Mouse (Mus musculus) kidney, embryonic 14.5 days (tissue): ENCODE results near the gene Pcbp2. TPM values are rescaled to one million over a fixed set of nuclear protein-coding genes. Genes with fewer than 3 reads are reported as not detected.

Experiments
- ATAC-seq: fragments of 200-750 bp; cut with Nextera tagmentation; 2 replicates; pipeline ENCODE4 v1.8.0; 2017; ENCODE audit warnings: moderate number of reproducible peaks, mild to moderate bottlenecking, moderate TSS enrichment, moderate library complexity; ENCODE audit not compliant: low FRiP score, low TSS enrichment
- H3K27ac ChIP-seq: fragments of 300-500 bp; sonication (generic); 2 replicates; pipeline ENCODE4 v1.5.1; 2014; ENCODE audit warnings: low read depth, mild to moderate bottlenecking, low read length, moderate library complexity, mixed read lengths
- H3K27me3 ChIP-seq: fragments of 300-500 bp; sonication (generic); 2 replicates; pipeline ENCODE4 v1.6.1; 2014; ENCODE audit warnings: mild to moderate bottlenecking, low read length; ENCODE audit not compliant: control insufficient read depth, insufficient read depth
- H3K36me3 ChIP-seq: fragments of 300-500 bp; sonication (generic); 2 replicates; pipeline ENCODE4 v1.6.1; 2014; ENCODE audit warnings: low read length, mixed read lengths; ENCODE audit not compliant: control insufficient read depth, insufficient read depth
- H3K4me1 ChIP-seq: fragments of 300-500 bp; sonication (generic); 2 replicates; pipeline ENCODE4 v1.6.1; 2014; ENCODE audit warnings: low read length, mixed read lengths; ENCODE audit not compliant: control insufficient read depth, insufficient read depth
- H3K4me2 ChIP-seq: fragments of 300-500 bp; sonication (generic); replicated peaks from 2 replicates; pipeline ENCODE4 v1.6.1; 2014; ENCODE audit warnings: low read depth, mild to moderate bottlenecking, low read length
- H3K4me3 ChIP-seq: fragments of 300-500 bp; sonication (generic); 2 replicates; pipeline ENCODE4 v1.5.1; 2014; ENCODE audit warnings: mild to moderate bottlenecking, low read length
- H3K9ac ChIP-seq: fragments of 300-500 bp; sonication (generic); 2 replicates; pipeline ENCODE4 v1.6.1; 2014; ENCODE audit warnings: low read depth, mild to moderate bottlenecking, low read length, moderate library complexity
- H3K9me3 ChIP-seq: fragments of 300-500 bp; sonication (generic); 2 replicates; pipeline ENCODE4 v1.6.1; 2016; ENCODE audit warnings: low read length; ENCODE audit not compliant: control insufficient read depth
- WGBS: fragments of 180-500 bp; shearing (Covaris S2); extraction: QIAGEN DNeasy Blood & Tissue Kit; methylation state at CpG from one replicate; pipeline ENCODE4 v1.1.7; 2014; 5-methylcytosine and 5-hydroxymethylcytosine counted together
- polyA plus RNA-seq: library from polyadenylated mRNA; unstranded; fragments of >200 nt; fragmentation: Nextera tagmentation; extraction: Ambion mirVana; gene quantifications from 2 replicates; pipeline ENCODE4 v1.2.1, GENCODE M21; 2014

Gene Pcbp2
- polyA plus RNA-seq, 1 experiment from 2014 or later: 305 TPM

DNA sequence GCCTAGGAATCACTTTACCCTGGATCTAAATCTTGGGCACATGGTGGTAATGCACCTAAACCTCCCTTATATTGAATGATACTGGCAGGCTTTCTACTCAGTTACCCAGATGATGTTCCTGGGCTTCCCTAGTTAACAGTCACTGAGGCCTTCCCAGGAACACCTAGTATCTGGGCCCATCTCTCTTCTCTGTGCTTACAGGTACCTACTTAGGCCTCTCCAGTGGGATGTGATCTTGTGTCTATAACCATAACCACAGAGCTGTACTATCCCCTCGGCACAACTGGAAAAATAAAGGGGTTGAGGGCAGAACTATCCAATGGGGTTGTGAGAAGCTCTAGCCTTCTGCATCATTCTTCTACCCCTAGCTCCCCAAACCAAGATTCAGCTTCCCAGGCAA is 36.5 kb downstream of the Pcbp2 start:
- peaks cover 12% of the 10 kb centered on the region for H3K4me1 ChIP-seq
- no peaks in the 10 kb centered on the region for H3K27me3 ChIP-seq
- H3K4me3 ChIP-seq: no peak overlapping the region
- no peak overlapping the region for H3K4me2 ChIP-seq
- no peaks in the 10 kb centered on the region for H3K9me3 ChIP-seq
- no peak overlapping the region for H3K27ac ChIP-seq
- 89% methylated on average over 1 of the region's 1 CpGs for WGBS
- no peak overlapping the region for H3K9ac ChIP-seq
- no peak for ATAC-seq
- peaks cover 45% of the 10 kb centered on the region for H3K36me3 ChIP-seq

DNA sequence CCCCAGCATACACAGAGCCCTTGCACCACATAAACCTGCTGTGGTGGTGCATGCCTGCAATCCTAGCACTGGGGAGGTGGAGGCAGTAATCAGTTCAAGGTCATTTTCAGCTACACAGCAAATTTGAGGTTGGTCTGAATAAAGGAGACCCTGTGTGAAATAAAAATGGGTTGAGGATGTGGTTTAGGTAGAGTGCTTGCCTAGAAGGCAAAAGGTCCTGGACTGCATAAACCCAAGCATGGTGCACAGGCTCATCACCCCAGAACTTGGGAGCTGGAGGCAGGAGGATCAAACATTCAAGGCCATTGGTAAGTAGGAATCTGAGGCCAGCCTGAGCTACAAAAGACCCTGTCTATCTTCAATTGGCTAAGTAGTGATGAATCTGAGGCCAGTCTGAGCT is 37.2 kb downstream of the Pcbp2 start:
- no peak overlapping the region for H3K4me3 ChIP-seq
- H3K27me3 ChIP-seq: no peaks in the 10 kb centered on the region
- H3K4me2 ChIP-seq: no peak overlapping the region
- no peak for ATAC-seq
- no peak overlapping the region for H3K27ac ChIP-seq
- H3K9me3 ChIP-seq: no peaks in the 10 kb centered on the region
- peaks cover 19% of the 10 kb centered on the region for H3K4me1 ChIP-seq
- H3K36me3 ChIP-seq: peaks cover 38% of the 10 kb centered on the region
- H3K9ac ChIP-seq: no peak overlapping the region

DNA sequence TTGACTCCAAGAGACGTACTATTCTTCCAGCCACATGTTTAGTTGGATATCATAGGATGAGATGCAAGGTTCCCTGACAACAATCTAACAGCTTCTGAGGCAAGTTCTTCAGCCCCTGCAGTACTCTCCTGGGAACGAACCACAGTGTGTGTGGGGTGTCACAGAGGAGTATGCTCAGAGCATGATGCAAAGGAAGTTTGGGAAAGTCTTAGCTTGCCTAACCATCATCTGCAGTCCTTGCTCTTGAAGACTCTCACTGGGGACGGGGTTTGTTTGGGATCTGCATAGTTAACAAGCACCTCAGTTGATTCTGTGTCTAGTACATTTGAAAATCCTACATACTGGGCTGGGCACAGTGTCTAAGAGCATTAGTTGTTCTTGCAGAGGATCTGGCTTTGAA is 38.0 kb downstream of the Pcbp2 start:
- ATAC-seq: no peak
- H3K9ac ChIP-seq: no peak overlapping the region
- H3K27ac ChIP-seq: no peak overlapping the region
- peaks cover 30% of the 10 kb centered on the region for H3K36me3 ChIP-seq
- no peaks in the 10 kb centered on the region for H3K9me3 ChIP-seq
- no peaks in the 10 kb centered on the region for H3K27me3 ChIP-seq
- WGBS: 84% methylated on average over 3 of the region's 3 CpGs
- H3K4me1 ChIP-seq: peaks cover 23% of the 10 kb centered on the region
- no peak overlapping the region for H3K4me3 ChIP-seq
- H3K4me2 ChIP-seq: no peak overlapping the region

DNA sequence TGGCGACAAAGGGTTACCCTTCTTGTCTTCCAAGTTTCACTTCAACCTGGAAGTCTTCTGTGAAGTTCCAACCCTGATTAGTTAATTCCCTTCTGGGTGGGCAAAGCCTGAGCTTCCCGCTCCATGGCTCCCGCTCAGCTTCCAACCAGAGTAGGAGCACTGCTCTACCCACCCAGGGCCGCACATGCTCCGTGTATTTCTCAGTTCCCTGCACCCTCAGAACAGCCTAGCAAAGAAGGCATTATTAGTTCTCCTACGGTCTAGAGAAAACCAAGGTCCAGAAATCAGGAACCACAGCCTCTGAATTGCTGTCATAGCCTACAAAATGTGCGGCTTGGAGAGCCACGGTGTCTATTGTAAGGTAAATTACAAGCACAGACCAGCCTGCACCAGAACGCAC is 39.8 kb downstream of the Pcbp2 start:
- 7% methylated on average over 9 of the region's 9 CpGs for WGBS
- peak; percentile 29; the same call in 1 of the 2 replicates for ATAC-seq
- Histone ChIP-seq H3K27me3 (no peaks in the 10 kb centered on the region), H3K9me3 (no peaks in the 10 kb centered on the region), H3K4me1 (peaks cover 23% of the 10 kb centered on the region), H3K27ac (peak overlapping the region; percentile 65), H3K4me2 (peak overlapping the region; percentile 73), H3K9ac (peak overlapping the region; percentile 63), H3K4me3 (peak overlapping the region; percentile 57), H3K36me3 (peaks cover 12% of the 10 kb centered on the region)

DNA sequence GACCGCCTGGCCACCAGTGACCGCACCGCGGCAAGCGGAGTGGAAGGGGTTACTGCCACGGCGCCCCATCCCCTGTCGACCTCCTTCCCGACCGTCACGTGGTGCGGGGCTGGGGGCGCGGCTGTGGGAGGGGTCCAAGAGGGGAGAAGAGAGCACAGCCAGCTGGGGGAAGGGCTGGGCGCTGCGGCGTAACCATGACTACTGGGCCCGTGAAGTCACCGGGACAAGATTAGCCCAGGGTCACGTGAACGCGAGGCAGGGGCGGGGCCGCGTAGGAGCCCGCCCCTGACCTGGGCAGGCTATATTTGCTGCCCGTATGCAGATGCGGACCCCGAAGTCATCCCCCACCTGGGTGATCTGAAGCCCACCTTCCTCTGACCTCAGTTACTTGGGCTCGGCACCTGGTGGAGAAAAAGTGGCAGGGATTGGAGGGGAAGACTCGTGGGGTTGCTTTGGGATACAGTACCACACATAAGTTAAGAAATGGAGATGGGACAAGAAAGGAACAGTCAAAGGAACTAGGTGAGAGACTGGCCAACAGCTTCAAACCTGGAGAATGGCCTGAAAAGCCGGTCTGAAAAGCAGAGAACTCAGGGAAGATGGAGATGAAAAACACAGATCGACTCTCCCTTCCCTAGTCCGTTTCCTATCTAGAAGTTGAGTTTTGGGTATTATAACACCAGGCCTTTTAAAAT is 40.4 kb downstream of the Pcbp2 start:
- H3K9me3 ChIP-seq: no peaks in the 10 kb centered on the region
- H3K27me3 ChIP-seq: no peaks in the 10 kb centered on the region
- H3K9ac ChIP-seq: peak overlapping the region; percentile 63
- peaks cover 25% of the 10 kb centered on the region for H3K4me1 ChIP-seq
- WGBS: 3% methylated on average over 34 of the region's 34 CpGs
- H3K4me3 ChIP-seq: peak overlapping the region; percentile 57
- H3K27ac ChIP-seq: peak overlapping the region; percentile 68
- peaks cover 11% of the 10 kb centered on the region; the same call in 1 of the 2 replicates for H3K36me3 ChIP-seq
- H3K4me2 ChIP-seq: peak overlapping the region; percentile 73
- ATAC-seq: peak; percentile 94

DNA sequence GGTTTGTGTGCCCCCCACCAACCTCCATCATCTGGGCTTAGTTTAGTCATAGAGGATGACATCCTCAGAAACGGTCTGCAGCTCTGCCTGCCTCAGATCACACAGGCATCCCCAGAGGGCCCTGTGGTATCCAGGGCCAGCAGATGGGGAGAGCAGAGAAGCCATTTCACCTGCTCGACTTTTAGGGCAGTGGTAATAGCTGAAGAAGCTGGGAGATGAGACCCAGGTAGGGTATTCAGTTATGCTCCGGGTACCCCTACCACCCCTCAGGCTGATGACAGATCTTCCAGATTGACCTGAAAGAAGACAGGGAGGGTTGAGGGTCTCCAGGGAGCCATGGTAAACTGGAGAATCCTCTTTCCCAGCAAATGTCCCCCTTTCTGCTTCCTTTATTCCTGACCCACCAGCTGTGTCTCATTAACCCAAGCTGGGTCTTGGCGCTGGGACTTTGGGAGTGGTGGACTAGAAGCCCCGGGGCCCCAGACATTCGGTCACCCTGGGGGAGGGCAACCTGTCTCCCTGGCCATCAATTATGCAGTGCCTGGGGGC is 41.0 kb downstream of the Pcbp2 start:
- Histone ChIP-seq H3K4me2 (peak overlapping the region; percentile 73), H3K9ac (peak overlapping the region; percentile 19; the same call in 1 of the 2 replicates), H3K27ac (peak overlapping the region; percentile 68), H3K9me3 (no peaks in the 10 kb centered on the region), H3K36me3 (peaks cover 11% of the 10 kb centered on the region; the same call in 1 of the 2 replicates), H3K4me1 (peaks cover 24% of the 10 kb centered on the region), H3K27me3 (no peaks in the 10 kb centered on the region), H3K4me3 (peak overlapping the region; percentile 57; the same call in 1 of the 2 replicates)
- 6% methylated on average over 6 of the region's 6 CpGs for WGBS
- peak; percentile 19; the same call in 1 of the 2 replicates for ATAC-seq

DNA sequence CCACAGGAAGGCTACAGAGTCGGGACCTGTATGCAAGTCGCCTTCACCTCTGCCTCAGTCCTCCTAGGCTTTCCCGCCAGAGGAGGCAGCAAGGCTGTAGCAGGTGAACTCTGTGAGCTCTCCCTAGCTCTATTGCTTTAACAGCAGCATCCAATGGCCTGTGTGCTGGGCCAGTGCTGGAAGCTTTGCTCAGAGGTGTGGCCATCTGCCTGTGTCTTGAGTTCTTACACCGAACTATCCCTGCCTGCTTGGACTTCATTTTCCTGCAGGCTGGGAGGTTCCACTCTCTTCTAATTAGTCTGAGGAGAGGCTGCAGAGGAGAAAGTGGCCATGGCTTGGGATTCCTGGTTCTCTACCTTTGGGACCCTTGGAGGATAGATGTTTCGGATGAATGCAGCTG is 41.7 kb downstream of the Pcbp2 start:
- Histone ChIP-seq H3K27me3 (no peaks in the 10 kb centered on the region), H3K9ac (peak overlapping the region; percentile 19; the same call in 1 of the 2 replicates), H3K4me2 (no peak overlapping the region; the same call in 1 of the 2 replicates), H3K36me3 (peaks cover 11% of the 10 kb centered on the region; the same call in 1 of the 2 replicates), H3K4me1 (peaks cover 24% of the 10 kb centered on the region), H3K27ac (peak overlapping the region; percentile 68), H3K4me3 (no peak overlapping the region), H3K9me3 (no peaks in the 10 kb centered on the region)
- ATAC-seq: no peak
- 29% methylated on average over 5 of the region's 5 CpGs for WGBS

DNA sequence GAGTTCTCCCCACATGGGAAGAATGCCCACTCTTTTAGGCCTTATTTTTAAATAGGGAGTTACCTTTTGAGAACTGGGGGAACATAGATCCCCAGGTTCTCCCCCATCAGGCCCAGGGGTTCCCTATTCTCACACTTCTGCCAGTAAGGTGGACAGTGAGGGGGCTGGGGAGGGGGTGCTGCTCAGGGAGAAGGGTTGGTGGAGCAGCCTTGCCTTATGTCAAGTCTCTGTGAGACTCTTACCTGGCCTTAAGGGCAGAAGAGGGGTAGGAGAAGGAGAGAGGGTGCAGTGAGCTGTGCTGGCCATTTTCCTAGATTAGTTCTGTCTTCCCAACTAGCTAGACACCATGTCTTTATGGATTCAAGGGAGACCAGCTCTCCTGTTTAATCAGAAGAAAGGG is 42.1 kb downstream of the Pcbp2 start:
- H3K4me3 ChIP-seq: no peak overlapping the region
- peaks cover 9% of the 10 kb centered on the region; the same call in 1 of the 2 replicates for H3K36me3 ChIP-seq
- no peak overlapping the region for H3K4me2 ChIP-seq
- H3K4me1 ChIP-seq: peaks cover 24% of the 10 kb centered on the region
- H3K27ac ChIP-seq: peak overlapping the region; percentile 68; the same call in 1 of the 2 replicates
- H3K9me3 ChIP-seq: no peaks in the 10 kb centered on the region
- no peak for ATAC-seq
- no peaks in the 10 kb centered on the region for H3K27me3 ChIP-seq
- 0 out of 2 replicates have a peak overlapping the region, but pooled peaks have one; percentile 19 for H3K9ac ChIP-seq

DNA sequence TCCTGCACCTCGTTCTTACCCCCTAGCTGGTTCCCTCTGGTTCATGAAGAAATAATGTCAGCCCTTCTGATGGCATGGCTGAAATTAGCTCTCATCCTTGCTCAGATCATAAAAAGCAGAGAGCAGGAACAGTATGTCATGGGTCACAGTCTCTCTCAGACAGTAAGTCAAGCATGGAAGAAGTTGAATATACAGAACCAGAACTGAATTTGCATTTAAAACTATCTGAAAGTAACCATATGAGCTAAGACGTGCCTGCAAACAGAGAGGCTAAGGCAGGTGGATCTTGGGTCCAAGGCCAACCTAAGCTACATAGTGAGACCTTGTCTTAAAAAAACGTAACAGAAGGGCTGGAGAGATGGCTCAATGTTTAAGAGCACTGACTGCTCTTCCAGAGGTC is 42.7 kb downstream of the Pcbp2 start:
- Histone ChIP-seq H3K9me3 (no peaks in the 10 kb centered on the region), H3K36me3 (peaks cover 5% of the 10 kb centered on the region; the same call in 1 of the 2 replicates), H3K27me3 (no peaks in the 10 kb centered on the region), H3K27ac (no peak overlapping the region), H3K4me2 (no peak overlapping the region), H3K4me3 (no peak overlapping the region), H3K4me1 (peaks cover 24% of the 10 kb centered on the region), H3K9ac (no peak overlapping the region)
- 63% methylated on average over 3 of the region's 3 CpGs for WGBS
- ATAC-seq: no peak
